Mouse (Mus musculus): Measurements from ENCODE around the gene Marco.

DNA sequence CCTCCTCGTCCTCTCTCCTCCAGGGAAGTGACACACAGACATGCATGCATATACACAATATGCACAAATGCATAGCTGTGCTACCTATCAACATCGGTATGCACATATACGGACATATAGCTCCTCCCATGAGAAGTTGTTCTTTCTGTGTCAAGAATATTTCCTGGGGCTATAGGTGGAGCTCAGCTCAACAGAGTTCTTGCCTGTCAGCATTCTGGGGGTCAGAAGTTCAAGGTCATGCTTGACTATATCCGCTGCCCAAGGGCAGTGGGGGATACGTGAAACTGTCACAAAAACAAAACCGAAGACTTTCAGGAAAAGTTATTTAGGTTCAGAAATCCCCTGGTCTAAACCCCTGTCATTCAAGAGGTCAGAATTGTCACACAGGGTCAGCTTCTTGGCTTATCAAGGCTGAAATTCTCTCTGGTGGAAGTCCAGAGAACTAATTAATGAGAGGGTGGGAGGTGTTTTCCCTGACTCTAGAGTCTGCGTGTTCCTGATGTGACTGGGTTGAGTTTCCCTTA lies 34.7 kb upstream of the Marco start:
- TF ChIP-seq CTCF (IDR thresholded peaks at IDR 0.05) (no peak), EP300 (IDR thresholded peaks at IDR 0.05) (no peak)

Measured in lung, postnatal 0 days (tissue).